Mouse (Mus musculus) hindbrain, embryonic 11.5 days (tissue): Measurements from ENCODE around the gene Raet1e. TPM values are rescaled to one million over a fixed set of nuclear protein-coding genes. Genes with fewer than 3 reads are reported as not detected.
"Not testable (repeated sequence)": the region's sequence is repeated elsewhere in the genome, so short reads cannot be mapped to it uniquely, and the experiment has no call there.

Experiments
- ATAC-seq: fragments of 200-750 bp; cut with Nextera tagmentation; 2 replicates; pipeline ENCODE4 v1.8.0; 2017; ENCODE audit warnings: mild to moderate bottlenecking, moderate TSS enrichment, moderate library complexity; ENCODE audit not compliant: low FRiP score
- DNase-seq: peaks from one replicate; pipeline ENCODE4 v3.0.0-alpha.2; 2015; ENCODE audit warnings: low spot score
- H3K27ac ChIP-seq: fragments of 300-500 bp; sonication (generic); 2 replicates; pipeline ENCODE4 v1.5.1; 2014; ENCODE audit warnings: mild to moderate bottlenecking, low read depth, low read length
- H3K27me3 ChIP-seq: fragments of 300-500 bp; sonication (generic); 2 replicates; pipeline ENCODE4 v1.6.1; 2014; ENCODE audit warnings: mild to moderate bottlenecking, low read length, moderate library complexity, mixed read lengths; ENCODE audit not compliant: control insufficient read depth, insufficient read depth
- H3K36me3 ChIP-seq: fragments of 300-500 bp; sonication (generic); 2 replicates; pipeline ENCODE4 v1.6.1; 2014; ENCODE audit warnings: mild to moderate bottlenecking, low read length, moderate library complexity, mixed read lengths; ENCODE audit not compliant: control insufficient read depth, insufficient read depth
- H3K4me1 ChIP-seq: fragments of 300-500 bp; sonication (generic); replicated peaks from 2 replicates; pipeline ENCODE4 v1.6.1; 2014; ENCODE audit warnings: low read length, mixed read lengths; ENCODE audit not compliant: control insufficient read depth, insufficient read depth
- H3K4me2 ChIP-seq: fragments of 300-500 bp; sonication (generic); replicated peaks from 2 replicates; pipeline ENCODE4 v1.6.1; 2014; ENCODE audit warnings: mild to moderate bottlenecking, low read depth, low read length
- H3K4me3 ChIP-seq: fragments of 300-500 bp; sonication (generic); 2 replicates; pipeline ENCODE4 v1.5.1; 2014; ENCODE audit warnings: low read depth, low read length
- H3K9ac ChIP-seq: fragments of 300-500 bp; sonication (generic); 2 replicates; pipeline ENCODE4 v1.6.1; 2014; ENCODE audit warnings: low read depth, low read length
- H3K9me3 ChIP-seq: fragments of 300-500 bp; sonication (generic); 2 replicates; pipeline ENCODE4 v1.6.1; 2016; ENCODE audit warnings: low read length; ENCODE audit not compliant: control insufficient read depth
- WGBS: fragments of 180-500 bp; shearing (Covaris S2); extraction: QIAGEN DNeasy Blood & Tissue Kit; methylation state at CpG from one replicate; pipeline ENCODE4 v1.1.7; 2014; 5-methylcytosine and 5-hydroxymethylcytosine counted together
- polyA plus RNA-seq: library from polyadenylated mRNA; unstranded; fragments of >200 nt; fragmentation: Nextera tagmentation; extraction: Ambion mirVana; gene quantifications from 2 replicates; pipeline ENCODE4 v1.2.1, GENCODE M21; 2014

Raet1e gene
- polyA plus RNA-seq, 1 experiment from 2014 or later = 11.7 TPM

DNA sequence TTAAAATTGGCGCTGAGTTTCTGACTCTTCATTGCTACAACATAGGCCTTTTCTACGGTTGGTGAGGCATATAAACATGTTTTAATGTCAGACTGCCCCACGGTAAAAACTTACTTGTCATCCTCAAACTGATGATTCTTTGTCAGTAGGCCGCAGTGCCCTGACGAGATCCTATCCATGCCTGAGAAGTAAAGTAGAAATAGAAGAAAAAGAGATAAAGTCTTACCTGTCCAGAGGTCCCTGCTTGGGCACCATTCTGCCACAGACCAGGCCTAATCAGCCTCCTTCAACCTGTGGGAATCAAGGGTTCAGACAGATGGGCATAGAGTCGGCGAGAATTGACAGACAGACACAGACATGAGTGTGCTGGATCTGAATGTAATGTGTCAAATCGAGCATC lies 106.7 kb downstream of the Raet1e start:
- Histone ChIP-seq H3K4me3 (no peak overlapping the region), H3K36me3 (no peaks in the 10 kb centered on the region), H3K9me3 (no peaks in the 10 kb centered on the region), H3K27me3 (no peaks in the 10 kb centered on the region), H3K4me2 (no peak overlapping the region), H3K27ac (no peak overlapping the region), H3K9ac (no peak overlapping the region), H3K4me1 (no peaks in the 10 kb centered on the region)
- 94% methylated on average over 8 of the region's 8 CpGs for WGBS
- ATAC-seq (no peak), DNase-seq (no peak)

DNA sequence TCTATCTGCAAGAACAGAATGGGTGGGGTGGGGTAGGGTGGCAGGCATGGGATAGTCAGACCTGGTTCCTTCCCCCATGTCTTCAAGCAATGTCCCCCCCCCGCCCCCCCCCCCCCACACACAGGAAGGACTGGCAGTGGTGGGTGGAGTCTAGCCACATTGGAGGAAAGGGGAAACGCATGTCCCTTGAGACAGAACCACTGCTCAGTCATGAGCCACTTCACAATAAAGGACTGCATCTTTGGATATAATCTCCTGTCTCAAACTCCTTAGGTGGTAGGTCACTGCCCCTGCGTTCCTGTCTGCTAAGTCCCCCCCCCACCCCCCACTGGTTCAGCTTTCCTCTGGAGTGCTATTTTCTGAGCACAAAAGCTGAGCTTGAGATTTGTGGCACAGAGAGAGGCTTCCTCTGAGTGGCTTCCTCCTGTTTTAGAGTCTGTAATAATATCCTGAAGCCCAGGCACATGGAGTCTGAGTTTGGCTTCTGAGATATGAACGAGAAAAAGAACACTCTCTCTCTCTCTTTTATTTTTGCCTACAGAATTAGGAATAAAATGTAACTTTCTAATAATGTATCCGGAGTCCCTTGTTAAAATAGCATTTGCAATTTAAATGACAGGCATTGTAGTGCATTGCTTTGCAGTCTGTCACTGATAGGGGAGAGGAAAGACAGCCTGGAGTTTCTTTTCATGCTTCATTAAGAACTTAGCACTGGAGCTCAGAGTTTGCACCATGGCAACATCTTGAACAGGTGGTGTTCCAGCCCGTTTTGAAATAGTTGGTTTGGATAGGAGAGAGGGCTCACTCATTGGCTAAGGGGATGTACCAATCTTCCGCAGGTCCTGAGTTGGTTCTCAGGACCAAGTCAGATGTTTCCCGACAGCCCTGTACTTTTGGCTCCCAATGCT lies 112.8 kb downstream of the Raet1e start:
- ATAC-seq = peak; percentile 78
- not testable (repeated sequence) for H3K4me2 ChIP-seq, H3K9ac ChIP-seq, H3K4me3 ChIP-seq, H3K9me3 ChIP-seq, H3K36me3 ChIP-seq, H3K27me3 ChIP-seq, H3K4me1 ChIP-seq
- WGBS = 17% methylated on average over 7 of the region's 8 CpGs
- DNase-seq = peak; percentile 9
- peak overlapping the region; percentile 58 for H3K27ac ChIP-seq

DNA sequence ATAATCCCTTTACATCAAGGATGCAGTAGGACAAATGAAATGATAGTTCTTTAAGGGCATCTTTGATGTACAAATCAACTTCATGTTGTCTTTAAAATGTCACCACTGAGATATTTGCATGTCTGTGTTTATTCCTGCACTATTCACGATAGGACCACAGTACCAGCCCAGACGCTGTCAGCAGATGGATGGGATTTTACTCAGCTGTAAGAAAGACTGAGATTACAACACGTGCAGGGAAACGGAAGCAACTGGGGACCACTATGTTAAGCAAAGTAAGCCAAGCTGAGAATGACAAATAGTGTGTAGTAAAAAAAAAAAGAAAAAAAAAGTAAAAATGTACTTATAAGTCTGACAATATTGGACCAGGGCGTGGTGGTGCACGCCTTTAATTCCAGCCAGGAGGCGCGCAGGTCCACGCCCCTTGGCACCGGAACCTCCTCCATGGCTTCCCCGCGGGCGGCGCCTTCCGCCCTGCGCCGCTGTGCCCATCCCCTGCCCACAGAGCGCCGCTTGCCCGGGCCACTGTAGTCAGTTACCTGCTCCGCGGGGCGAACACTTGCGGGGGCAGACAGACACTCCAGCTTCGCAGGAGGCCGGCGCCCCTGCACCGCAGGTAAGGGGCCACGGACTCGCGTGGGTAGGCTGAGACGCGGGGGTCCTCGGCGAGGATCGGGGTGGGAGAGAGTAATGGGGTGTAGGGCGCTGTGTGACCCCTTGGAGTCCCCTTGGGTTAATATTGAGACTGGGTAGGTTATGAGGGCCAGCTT lies 114.7 kb downstream of the Raet1e start:
- DNase-seq (peak; percentile 49), ATAC-seq (peak; percentile 36; the same call in 1 of the 2 replicates)
- H3K36me3 ChIP-seq, H3K27me3 ChIP-seq, H3K9me3 ChIP-seq, H3K4me1 ChIP-seq, H3K27ac ChIP-seq: not testable (repeated sequence)
- peak overlapping the region; percentile 93 for H3K4me2 ChIP-seq
- peak overlapping the region; percentile 47 for H3K9ac ChIP-seq
- 3% methylated on average over 31 of the region's 37 CpGs for WGBS
- peak overlapping the region; percentile 48 for H3K4me3 ChIP-seq

DNA sequence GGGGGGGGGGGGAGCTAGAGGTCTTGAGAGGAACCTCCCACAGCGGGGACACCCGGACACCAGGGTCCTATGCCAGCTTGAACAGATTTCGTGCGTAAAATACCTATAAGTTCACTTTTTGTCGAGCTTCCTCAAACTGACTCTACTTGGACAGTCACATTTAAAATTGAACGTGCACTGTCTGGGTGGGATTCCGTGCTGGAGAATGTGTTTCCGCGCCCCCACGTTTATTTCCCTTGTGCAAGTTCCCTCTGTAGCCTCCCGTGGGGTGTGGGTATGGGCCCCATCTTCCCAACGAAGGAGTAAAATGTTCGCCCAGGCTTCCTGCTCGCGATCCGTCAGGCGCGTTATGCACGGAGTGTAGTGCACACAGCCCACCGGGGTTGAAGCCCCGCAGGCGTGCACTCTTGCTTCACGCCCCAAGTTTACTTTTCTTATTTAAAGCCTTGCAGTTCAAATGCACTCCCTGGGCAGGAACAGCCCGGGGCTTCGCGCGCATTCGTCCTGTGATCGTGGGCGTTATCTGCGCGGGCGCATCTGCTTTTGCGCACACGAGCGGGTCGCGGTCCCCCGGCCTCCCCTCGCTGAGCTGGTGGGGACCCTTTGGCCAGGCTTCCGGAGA lies 115.4 kb downstream of the Raet1e start:
- Histone ChIP-seq H3K4me2 (peak overlapping the region; percentile 93), H3K9ac (peak overlapping the region; percentile 47; the same call in 1 of the 2 replicates), H3K4me3 (peak overlapping the region; percentile 48), H3K4me1 (no peaks in the 10 kb centered on the region), H3K27ac (no peak overlapping the region), H3K36me3 (no peaks in the 10 kb centered on the region), H3K9me3 (no peaks in the 10 kb centered on the region), H3K27me3 (peaks cover 2% of the 10 kb centered on the region; the same call in 1 of the 2 replicates)
- 1% methylated on average over 41 of the region's 41 CpGs for WGBS
- DNase-seq = peak; percentile 57
- ATAC-seq = no peak

DNA sequence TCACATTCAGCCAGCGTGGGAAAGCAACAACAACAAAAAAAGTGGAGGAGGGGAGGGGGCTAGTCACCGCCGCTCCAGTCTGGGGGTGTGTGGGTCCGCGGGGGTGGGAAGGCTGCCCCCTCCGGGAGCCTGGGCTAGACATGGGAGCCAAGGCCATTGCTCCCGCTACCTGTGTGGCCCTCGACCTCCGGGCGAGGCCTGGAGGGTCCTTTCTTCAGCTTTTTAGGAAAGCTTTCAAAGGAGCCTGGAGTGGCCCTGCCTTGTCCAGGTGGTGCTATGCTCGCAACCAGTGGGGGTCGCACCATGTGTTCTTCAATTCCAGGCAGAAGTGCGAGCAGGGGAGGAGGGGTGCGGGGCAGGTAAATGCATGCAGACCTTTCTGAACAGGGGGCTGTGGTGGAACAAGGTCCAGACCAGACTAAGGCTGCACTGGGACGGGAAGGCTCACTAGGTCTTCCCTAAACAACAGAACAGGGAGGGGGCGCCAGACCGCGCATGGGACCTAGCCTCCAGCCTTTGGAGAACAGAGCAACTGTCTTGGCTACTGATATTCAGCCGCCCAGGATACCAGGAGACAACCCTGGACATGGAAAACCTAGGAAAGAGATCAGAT lies 116.2 kb downstream of the Raet1e start:
- ATAC-seq (no peak), DNase-seq (peak; percentile 25)
- Histone ChIP-seq H3K27me3 (peaks cover 2% of the 10 kb centered on the region; the same call in 1 of the 2 replicates), H3K4me1 (no peaks in the 10 kb centered on the region), H3K4me3 (peak overlapping the region; percentile 48; the same call in 1 of the 2 replicates), H3K36me3 (no peaks in the 10 kb centered on the region), H3K4me2 (peak overlapping the region; percentile 93), H3K9me3 (no peaks in the 10 kb centered on the region), H3K9ac (no peak overlapping the region; the same call in 1 of the 2 replicates), H3K27ac (no peak overlapping the region)
- WGBS = 3% methylated on average over 19 of the region's 19 CpGs

DNA sequence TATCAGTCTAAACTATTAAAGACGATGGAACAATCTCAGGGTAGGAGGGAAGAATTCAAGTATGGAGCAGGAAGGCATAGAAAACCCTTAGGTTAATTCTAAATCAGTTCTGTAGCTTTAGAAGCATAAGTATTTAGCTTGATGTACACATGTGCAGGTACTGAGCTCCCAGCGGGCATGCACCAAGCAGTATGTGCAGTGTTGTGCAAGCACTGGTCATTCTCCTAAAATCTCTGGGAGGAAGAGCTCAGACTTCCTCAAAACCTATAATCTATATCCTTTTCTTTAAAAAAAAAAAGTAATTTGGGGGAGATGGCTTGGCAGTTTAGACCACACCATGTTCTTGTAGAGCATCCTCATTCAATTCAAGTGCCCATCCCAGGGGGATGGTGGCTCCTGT lies 120.1 kb downstream of the Raet1e start:
- not testable (repeated sequence) for ATAC-seq, H3K4me2 ChIP-seq, H3K9ac ChIP-seq, H3K9me3 ChIP-seq, H3K4me1 ChIP-seq, H3K4me3 ChIP-seq, H3K27me3 ChIP-seq, H3K27ac ChIP-seq, DNase-seq, H3K36me3 ChIP-seq
- 87% methylated on average over 2 of the region's 2 CpGs for WGBS

DNA sequence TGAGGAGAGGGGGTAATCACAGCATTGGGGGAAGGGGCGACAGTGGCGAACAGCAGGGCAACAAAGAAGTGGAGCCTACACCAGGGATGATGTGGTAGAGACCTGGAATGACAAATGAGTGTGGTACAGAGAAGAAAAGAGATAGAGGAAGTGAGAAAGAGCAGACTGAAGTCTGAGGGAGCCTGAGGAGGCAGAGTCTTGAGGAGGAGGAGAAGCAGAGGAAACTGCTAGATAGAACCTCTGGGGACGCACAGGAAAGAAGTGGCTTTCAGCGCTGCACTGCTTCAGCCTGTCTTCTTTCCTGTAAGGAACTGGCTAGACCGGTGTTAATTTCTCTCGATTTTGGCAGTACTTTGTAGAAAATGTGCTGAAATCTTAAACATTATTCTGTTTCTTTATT lies 124.4 kb downstream of the Raet1e start:
- H3K4me1 ChIP-seq = no peaks in the 10 kb centered on the region
- no peaks in the 10 kb centered on the region for H3K36me3 ChIP-seq
- H3K9ac ChIP-seq = no peak overlapping the region
- H3K4me2 ChIP-seq = no peak overlapping the region
- H3K27ac ChIP-seq = no peak overlapping the region
- H3K27me3 ChIP-seq = no peaks in the 10 kb centered on the region
- no peaks in the 10 kb centered on the region for H3K9me3 ChIP-seq
- DNase-seq (no peak), ATAC-seq (no peak)
- WGBS = 49% methylated on average over 6 of the region's 6 CpGs
- H3K4me3 ChIP-seq = no peak overlapping the region

DNA sequence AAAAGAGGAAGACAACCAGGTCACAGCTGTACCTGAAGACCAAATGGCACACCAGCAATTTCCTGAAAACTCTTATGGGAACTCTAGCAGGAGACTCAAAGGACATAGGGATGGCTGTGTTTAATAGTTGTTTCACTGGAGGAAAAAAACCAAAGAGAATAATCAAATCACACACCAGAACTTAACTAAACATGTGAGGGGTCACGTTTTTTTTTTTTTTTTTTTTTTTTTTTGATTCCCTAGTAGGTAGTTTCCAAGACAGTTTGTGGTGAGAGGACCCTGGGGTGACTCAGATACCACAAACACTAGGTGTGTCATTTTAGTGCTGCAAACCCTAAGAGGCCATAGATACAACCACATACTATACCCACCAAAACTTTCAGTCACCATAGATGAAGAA lies 137.3 kb downstream of the Raet1e start:
- 29% methylated on average over 1 of the region's 1 CpGs for WGBS
- Histone ChIP-seq H3K4me3 (no peak overlapping the region), H3K9me3 (no peaks in the 10 kb centered on the region), H3K27me3 (no peaks in the 10 kb centered on the region), H3K4me1 (no peaks in the 10 kb centered on the region), H3K9ac (no peak overlapping the region), H3K4me2 (no peak overlapping the region), H3K36me3 (no peaks in the 10 kb centered on the region), H3K27ac (no peak overlapping the region)
- no peak for DNase-seq
- no peak for ATAC-seq
